Mouse (Mus musculus) cerebellum, adult 11 months (tissue): ENCODE results near the gene Tnpo3.

Source experiments
- DNase-seq: peaks from one replicate; pipeline ENCODE4 v3.0.0; 2022

Gene Tnpo3

GRCm38 (mm10) chr6:29609111-29610019 lies at the start of gene Tnpo3:
Gene Tnpo3 (minus strand): TSS chr6:29609887.
- peak; percentile 91 for DNase-seq

GRCm38 (mm10) chr6:29658626-29659475 lies 49.2 kb upstream of the Tnpo3 start:
- DNase-seq, result no peak

DNA sequence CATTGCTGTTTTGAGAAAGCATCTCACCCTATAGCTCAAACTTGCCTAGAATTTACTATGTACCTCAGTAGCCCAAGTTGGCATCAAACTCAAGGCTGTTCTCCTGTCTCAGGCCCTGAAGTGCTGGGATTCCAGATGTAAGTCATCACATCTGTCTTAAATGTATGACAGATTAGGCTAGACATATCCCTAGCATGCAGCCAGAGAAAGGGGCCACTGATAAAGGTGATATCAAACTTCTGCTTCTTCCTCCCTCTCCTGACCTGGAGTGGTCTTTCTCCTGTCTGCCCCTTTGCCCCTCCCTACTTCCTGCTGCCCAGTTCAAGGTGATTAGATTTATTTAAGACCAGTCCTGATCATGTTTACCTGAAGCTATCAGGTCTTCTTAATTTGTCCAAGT lies 43.6 kb upstream of the Tnpo3 start:
- no peak for DNase-seq

DNA sequence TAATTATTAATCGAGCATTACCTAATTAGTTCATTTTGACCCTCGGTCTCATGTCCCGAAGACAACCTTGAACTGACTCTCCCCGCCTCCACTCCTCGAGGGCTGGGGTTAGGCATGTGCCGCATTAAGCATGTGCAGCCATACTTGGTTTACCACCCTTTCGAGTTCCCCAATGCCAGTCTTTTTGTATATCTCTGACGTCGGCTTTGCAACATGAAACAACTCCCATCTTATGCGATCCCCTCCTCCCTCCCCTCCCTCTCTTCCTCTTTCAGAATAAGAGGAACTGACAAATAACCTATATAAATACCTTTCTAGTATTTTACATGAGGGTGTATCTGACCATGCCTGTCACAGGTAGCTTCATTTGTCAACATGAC lies 40.5 kb upstream of the Tnpo3 start:
- no peak for DNase-seq

GRCm38 (mm10) chr6:29649494-29650169 lies 39.9 kb upstream of the Tnpo3 start:
- peak; percentile 70 for DNase-seq

- DNase-seq, result no peak
These were observed 32.1 kb upstream of the Tnpo3 start for GRCm38 (mm10) chr6:29641816-29642215.

GRCm38 (mm10) chr6:29639580-29640419 lies 30.1 kb upstream of the Tnpo3 start:
- no peak for DNase-seq

DNA sequence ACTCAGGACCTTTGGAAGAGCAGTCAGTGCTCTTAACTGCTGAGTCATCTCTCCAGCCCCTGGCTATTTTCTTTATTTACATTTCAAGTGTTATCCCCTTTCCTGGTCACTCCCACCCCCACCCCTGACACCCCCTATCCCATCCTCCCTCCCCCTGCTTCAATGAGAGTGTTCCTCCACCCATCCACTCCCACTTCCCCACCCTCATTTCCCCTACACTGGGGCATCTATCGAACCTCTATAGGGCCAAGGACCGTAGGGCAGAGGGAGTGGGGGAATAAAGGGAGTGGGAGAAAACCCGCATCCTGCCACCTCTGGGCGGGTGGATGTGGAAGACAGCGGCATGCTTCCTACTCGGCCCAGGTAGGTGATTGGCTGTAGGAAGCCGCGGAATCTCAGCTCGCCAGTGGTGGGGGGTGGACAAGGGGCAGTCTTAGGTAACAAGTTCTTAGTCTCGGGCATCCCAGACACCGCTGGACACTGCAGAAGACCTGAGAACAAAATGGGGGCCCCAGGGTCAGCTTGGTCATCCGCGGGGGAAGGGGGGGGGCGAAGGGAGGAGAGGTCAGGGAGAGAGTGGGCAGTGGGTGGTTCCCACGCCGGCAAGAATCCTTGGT lies 29.3 kb upstream of the Tnpo3 start:
- no peak for DNase-seq

GRCm38 (mm10) chr6:29637397-29638373 lies 28.0 kb upstream of the Tnpo3 start:
- no peak for DNase-seq

DNA sequence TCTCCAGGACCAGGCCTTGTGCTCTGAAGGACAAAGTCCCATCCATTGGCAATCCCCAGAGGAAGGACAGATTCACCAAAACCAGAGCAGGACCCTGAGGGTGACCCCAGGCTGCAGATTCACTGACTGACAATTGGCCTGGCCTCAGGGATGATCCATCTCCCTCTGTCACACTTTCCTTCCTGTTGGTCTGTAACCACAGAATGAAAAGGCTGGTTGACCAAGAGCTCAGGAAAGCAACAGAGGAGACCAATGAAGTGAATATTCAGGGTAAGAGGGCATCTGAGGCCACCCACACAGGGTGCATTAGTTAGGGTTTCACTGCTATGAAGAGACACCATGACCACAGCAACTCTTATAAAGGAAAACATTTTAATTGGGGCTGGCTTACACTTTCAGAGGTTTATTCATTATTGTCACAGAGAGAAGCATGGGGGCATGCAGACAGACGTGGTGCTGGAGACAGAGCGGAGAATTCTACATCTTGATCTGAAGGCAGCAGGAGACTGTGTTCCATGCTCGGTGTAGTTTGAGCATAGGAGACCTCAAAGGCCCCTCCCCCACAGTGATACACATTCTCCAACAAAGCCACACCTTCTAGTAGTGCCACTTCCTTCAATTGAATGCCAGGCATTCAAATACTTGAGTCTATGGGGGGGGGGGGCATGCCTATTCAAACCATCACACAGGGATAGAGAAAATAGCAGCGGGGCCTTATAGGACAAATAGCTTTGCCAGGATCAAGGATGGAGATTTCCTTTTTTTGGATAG lies 26.8 kb upstream of the Tnpo3 start:
- DNase-seq, result no peak

DNA sequence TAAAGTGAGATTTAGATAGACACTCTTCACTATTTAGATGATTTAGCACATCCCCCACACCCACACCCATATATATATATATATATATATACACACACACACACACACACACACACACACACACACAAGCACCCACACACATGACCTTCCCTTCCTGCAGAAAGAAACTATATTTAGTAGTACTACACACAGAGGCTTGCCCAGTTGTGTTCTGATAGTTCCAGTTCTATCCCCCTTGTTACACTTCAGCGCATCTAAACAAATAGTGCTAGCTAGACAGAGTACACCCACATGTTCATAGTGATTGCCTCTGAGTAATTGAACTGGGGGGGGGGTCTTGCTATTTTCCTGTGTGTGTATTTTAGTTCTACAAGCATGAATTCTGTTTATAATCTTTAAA lies 24.9 kb upstream of the Tnpo3 start:
- no peak for DNase-seq

GRCm38 (mm10) chr6:29632552-29633292 lies 23.0 kb upstream of the Tnpo3 start:
- DNase-seq, result no peak

DNA sequence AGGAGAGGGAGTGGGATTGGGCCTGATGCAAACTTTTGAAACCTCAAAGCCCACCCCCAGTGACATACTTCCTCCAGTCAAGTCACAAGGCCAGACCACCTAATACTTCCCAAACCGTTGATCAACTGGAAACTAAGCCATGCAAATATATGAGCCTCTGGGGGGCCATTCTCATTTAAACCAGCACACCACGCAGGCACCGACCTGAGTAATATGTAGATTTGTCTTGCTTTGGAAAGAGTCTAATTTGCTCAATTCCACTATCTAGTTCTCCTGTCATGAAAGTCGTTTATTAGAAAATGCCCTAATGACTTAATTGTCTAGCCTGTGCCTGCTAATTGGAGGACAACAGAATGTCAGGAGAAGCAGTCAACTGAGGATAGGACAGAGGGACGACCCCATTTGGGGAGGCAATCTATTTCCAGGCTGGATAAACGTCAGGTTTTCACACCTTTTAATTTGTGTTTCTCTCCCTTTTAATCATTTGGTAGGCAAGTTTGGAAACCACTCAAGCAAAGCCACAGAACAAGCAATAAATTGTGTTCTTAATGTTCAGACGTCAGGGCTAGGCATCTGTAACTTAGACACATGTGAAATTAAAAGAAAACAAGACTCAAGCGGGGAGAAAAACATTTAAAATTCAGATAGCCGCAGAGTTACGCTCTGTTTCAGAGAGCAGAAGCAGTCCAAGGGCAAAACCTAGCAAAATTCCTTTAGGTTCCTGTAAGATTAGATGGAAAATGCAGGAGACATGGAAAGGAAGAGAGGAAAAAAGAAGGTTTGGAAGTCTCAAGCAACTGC lies 22.3 kb upstream of the Tnpo3 start:
- no peak for DNase-seq

- DNase-seq, result no peak
These were observed 20.5 kb upstream of the Tnpo3 start for GRCm38 (mm10) chr6:29630216-29630615.

GRCm38 (mm10) chr6:29627756-29628155 lies 18.1 kb upstream of the Tnpo3 start:
- DNase-seq, result no peak

DNA sequence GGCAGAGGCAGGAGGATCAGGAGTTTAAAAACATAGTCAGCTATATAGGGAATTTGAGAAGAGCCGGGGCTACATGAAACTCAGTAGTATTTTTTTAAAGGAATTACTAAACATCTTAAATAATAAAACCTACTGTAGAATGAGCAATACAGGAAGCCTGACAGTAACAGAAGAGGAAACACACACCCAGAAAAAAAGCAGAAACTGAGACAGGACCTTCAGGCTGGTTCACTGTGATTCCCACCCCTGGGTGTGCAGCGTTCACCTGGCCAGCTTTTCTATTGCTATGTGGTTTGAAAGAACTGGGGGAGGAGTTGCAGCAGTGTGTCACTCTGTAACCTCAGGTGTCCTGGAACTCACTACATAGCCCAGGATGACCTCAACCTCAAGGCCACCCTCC lies 14.2 kb upstream of the Tnpo3 start:
- DNase-seq, result no peak

DNA sequence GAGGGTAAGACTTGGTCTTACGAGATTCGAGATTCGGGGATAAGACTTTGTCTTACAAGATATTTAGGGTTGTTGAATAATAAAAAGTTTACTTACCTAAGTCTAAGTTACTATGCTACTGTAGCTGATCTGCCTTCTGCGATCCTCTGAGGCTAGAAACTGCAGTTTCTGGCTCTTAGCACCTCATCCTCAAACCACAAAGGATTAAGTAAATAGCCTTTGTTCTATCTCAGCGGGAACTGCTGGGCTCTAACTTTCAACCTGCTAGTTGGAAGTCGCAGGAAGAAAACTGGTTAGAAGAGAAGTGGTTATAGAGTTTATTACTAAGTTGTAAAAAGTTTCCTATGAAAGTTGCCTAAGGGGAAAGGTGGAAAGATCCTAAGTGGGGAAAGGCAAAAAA lies 12.6 kb upstream of the Tnpo3 start:
- DNase-seq, result no peak

- DNase-seq, result no peak
These were observed 11.3 kb upstream of the Tnpo3 start for GRCm38 (mm10) chr6:29620840-29621543.
